Mouse (Mus musculus) right cerebral cortex, postnatal 36 days (tissue): ENCODE data around the gene Prokr1.
"Not testable (repeated sequence)": the region's sequence is repeated elsewhere in the genome, so short reads cannot be mapped to it uniquely, and the experiment has no call there.

ENCODE experiments used
- DNase-seq, 2 experiments: peaks; one replicate each; pipeline ENCODE4 v3.0.0; 2022; ENCODE audit warnings: low spot score in 2 of 2, mixed read lengths in 1 of 2

Gene Prokr1

GRCm38 (mm10) chr6:87590394-87591281 lies at the start of gene Prokr1:
Prokr1 (minus strand) TSS chr6:87590743.
- DNase-seq, result no peak

- DNase-seq, result no peak
Measured at GRCm38 (mm10) chr6:87638134-87638660, 47.7 kb upstream of the Prokr1 start.

- DNase-seq, result no peak
Measured at GRCm38 (mm10) chr6:87632176-87632575, 41.6 kb upstream of the Prokr1 start.

- DNase-seq, result not testable (repeated sequence)
Measured at GRCm38 (mm10) chr6:87628936-87629335, 38.4 kb upstream of the Prokr1 start.

GRCm38 (mm10) chr6:87623151-87623550 lies 32.6 kb upstream of the Prokr1 start:
- DNase-seq, result no peak

- DNase-seq, result no peak
Measured at GRCm38 (mm10) chr6:87621281-87621680, 30.7 kb upstream of the Prokr1 start.

GRCm38 (mm10) chr6:87618021-87618420 lies 27.5 kb upstream of the Prokr1 start:
- DNase-seq, result no peak

- no peak for DNase-seq
Measured at GRCm38 (mm10) chr6:87615696-87616083, 25.1 kb upstream of the Prokr1 start.

GRCm38 (mm10) chr6:87614794-87615695 lies 24.5 kb upstream of the Prokr1 start:
- no peak for DNase-seq

- DNase-seq, result no peak
Measured at GRCm38 (mm10) chr6:87599825-87600224, 9.3 kb upstream of the Prokr1 start.

- no peak for DNase-seq
Measured at GRCm38 (mm10) chr6:87597116-87597833, 6.7 kb upstream of the Prokr1 start.

GRCm38 (mm10) chr6:87594188-87594587 lies 3.6 kb upstream of the Prokr1 start:
- no peak for DNase-seq

- DNase-seq, result no peak
Measured at GRCm38 (mm10) chr6:87589718-87590393, 687 bp downstream of the Prokr1 start.

GRCm38 (mm10) chr6:87583991-87584390 lies 6.6 kb downstream of the Prokr1 start:
- no peak for DNase-seq

GRCm38 (mm10) chr6:87583183-87583611 lies 7.3 kb downstream of the Prokr1 start:
- DNase-seq, result no peak

GRCm38 (mm10) chr6:87582456-87582855 lies 8.1 kb downstream of the Prokr1 start:
- DNase-seq, result no peak

GRCm38 (mm10) chr6:87581581-87581980 lies 9.0 kb downstream of the Prokr1 start:
- DNase-seq, result no peak

- DNase-seq, result no peak
Measured at GRCm38 (mm10) chr6:87581071-87581470, 9.5 kb downstream of the Prokr1 start.

- no peak for DNase-seq
Measured at GRCm38 (mm10) chr6:87578247-87578646, 12.3 kb downstream of the Prokr1 start.

- DNase-seq, result no peak
Measured at GRCm38 (mm10) chr6:87576648-87577330, 13.8 kb downstream of the Prokr1 start.
